Mouse (Mus musculus) CH12F3 (cell line): ENCODE data around the gene Ace3.

Source experiments
- in situ Hi-C: fragments of 300-500 bp; cut with MboI; formaldehyde crosslinking; loops from 2 replicates; pipeline ENCODE4 v1.14.3; 2020; ENCODE audit warnings: low sequenced_read_pairs

Gene Ace3

DNA sequence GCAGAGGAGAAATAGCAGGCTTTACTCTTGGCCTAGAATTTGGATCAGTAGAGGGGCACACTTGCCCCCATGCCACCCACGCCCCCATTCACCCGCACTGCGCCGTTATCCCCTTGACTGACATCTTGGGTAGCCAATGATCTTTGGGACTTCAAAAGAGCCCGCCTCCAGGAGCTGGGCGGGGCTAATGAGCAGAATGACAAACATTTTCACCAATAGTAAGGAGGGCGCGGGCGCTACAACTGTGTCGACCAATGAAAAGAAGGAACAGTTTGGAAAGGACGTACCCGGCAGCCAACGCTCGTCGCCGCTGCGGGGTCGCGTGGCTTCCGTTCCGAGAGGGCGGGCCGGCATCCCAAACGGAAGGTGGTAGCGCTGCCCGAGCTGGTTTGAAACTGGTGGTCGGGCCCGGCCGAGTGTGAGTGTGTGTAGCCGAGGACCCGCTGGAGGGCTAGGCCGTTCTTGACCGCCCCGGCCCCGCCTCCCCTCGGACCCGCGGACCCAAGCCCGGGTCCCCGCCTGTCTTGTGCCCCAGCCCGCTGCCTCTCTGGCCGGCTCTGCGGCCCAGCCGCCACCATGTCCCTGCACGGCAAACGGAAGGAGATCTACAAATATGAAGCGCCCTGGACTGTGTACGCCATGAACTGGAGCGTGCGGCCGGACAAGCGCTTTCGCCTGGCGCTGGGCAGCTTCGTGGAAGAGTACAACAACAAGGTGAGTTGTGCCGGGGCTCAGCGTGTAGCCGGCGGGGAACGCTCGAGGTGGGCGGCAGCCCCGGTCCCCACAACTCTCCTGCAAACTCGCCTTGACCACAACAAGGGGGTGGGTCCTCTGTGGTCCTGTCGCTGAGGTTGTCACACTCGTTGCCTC is 42.3 kb downstream of the Ace3 start, which contains the start of gene Dcaf7:
Gene Dcaf7, plus strand, starts transcription at position 325 of the 870 bp plus-strand sequence.
- in situ Hi-C loops, result no loop called here

DNA sequence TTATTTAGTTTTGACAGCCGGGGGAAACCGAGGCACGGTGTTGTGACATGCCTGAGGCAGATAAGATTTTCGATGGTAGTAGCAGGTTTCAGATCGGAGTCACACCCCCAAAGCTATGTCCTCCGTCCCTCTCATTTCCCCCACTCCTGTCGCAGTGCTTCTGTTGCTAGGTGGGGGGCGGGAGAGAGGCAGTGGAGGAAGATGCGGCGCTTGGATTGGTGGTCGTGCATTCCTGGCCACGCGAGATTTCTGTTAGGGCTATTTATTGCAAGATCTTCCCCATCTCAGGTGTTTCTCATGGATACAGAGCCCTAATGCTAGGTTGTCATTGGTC is 42.9 kb downstream of the Ace3 start:
- in situ Hi-C loops, result no loop called here

DNA sequence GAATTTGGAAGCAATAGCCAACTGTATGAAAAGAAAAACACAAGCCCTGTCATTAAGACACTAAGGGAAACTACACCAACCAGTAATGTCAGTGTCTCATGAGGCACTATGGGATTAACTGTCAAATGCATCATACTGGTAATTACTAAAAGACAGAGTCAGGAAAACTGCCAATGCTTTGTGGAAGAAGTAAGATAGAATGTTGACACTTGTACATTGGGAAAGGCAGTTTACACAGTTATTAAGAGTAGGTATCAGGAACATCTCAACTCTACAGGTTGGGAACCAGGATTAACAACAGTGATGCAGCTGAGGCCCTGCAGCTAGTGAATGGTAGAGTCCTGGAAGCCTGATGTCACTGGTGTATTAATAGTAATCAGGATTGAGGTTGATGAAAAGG is 49.9 kb downstream of the Ace3 start:
- in situ Hi-C loops, result no loop called here

DNA sequence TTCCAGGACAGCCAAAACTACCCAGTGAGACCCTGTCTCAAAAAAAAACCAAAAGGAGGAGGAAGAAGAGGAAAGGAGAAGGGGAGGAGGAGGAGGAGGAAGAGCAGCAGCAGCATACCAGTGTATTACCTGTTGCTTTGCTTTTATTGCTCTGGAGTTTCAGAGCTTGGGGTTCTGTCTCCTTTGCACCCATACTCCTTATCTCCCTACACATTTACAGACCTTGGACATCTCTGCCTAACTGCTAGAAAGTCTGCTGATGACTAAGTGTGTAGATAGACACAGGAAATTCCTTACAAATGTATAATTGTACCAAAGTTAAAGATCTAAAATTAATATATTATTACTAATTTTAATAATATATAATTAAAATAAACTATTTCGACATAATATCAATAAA is 50.8 kb downstream of the Ace3 start:
- in situ Hi-C loops, result no loop called here

DNA sequence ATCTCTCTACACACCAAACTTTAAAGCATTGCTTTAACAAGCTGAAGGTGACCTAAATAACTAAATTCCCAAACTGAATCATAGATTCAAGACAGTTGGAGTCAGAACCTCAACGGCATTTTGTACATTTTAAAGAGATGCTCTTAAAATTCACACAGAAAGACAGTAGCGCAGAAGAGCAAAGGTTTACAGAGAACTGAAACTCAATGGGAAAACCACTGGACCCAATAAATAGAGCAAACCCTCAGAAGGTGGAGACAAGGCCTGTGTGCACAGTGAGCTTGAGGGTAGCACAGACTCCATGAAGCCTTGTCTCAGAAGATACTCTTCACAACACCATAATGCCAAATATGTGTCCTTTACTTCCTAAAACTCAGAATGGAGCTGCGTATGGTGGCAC is 51.3 kb downstream of the Ace3 start:
- in situ Hi-C loops, result no loop called here

DNA sequence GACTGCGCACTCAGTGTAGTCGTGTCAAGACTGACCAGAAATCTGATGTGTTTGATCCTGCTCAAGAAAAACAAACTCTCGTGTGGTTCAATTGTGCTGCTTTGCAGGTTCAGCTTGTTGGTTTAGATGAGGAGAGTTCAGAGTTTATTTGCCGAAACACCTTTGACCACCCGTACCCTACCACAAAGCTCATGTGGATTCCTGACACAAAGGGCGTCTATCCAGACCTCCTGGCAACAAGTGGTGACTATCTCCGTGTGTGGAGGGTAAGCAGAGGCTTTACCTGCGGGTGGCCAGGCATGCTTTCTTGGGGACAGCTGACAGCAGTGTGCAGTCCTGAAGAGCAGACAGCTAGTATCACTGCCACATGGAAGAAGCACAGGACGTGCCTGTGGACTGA is 52.1 kb downstream of the Ace3 start:
- in situ Hi-C loops, result no loop called here

DNA sequence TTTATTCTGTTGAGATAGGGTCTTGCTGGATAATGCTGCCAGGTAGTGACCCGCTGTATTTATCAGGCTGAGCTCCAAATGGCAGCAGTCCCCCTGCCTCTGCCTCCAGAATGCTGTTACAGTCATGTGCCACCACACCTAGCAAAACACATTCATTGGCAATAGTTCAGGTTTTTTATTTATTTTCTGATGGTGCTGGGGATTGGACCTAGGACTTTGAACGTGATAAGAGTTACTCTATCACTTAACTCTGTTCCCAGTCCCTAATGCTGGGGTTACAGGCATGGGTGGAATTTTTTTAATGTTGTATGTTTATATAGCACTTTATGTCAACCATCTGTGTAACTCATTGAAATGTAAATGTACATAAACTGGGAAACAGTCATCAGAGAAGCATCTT is 59.4 kb downstream of the Ace3 start:
- in situ Hi-C loops, result no loop called here

DNA sequence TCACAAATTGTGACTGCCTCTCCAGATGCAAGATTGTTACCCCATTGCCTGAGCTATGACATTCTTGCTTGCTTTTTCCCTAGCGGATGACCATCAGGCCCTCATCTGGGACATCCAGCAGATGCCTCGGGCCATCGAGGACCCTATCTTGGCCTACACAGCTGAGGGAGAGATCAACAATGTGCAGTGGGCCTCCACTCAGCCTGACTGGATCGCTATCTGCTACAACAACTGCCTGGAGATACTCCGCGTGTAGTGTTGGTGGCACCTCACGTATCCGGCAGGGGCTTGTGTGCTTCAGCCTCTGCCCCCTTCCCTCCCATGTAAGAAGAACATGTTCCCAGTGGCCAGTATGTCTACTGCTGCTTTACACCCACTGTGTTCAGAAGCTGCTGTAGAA is 60.1 kb downstream of the Ace3 start:
- in situ Hi-C loops, result no loop called here
